In genomic region chr14:55617822-55618221, GRCm38 (mm10) we compare ENCODE assay signal across 9 mouse cellular contexts. TPM values are rescaled to one million over a fixed set of nuclear protein-coding genes. Genes with fewer than 3 reads are reported as not detected.
DNase-seq lines count a peak whose midpoint lies in the region; ATAC-seq lines count a peak whose summit lies in the region.
"Had no signal": no experiment of that assay in that cellular context is flagged by ENCODE, and none has a peak within 500 bp of the region (broad histone marks: within the 10 kb centered on the region; RNA-seq: fewer than 3 reads in every experiment).

Gene Rec8 (plus strand): TSS chr14:55618037.

- no peaks in the 10 kb centered on the region for H3K27me3 ChIP-seq in heart, embryonic 14.5 days (ENCODE audit: control insufficient read depth, insufficient read depth, low read length)
- no peaks in the 10 kb centered on the region for H3K27me3 ChIP-seq in stomach, embryonic 16.5 days (ENCODE audit: control insufficient read depth, insufficient read depth, low read length)

- H3K4me2 ChIP-seq in heart, embryonic 14.5 days (ENCODE audit: low read length) = peak within 1 kb of the TSS; percentile 58
- peak within 1 kb of the TSS; percentile 51 for H3K4me2 ChIP-seq in stomach, embryonic 16.5 days (ENCODE audit: low read depth, low read length)

- H3K4me3 ChIP-seq in heart, embryonic 14.5 days (ENCODE audit: control insufficient read depth in 1 of 2, insufficient read depth in 1 of 2, low read depth in 1 of 2, low read length in 2 of 2) = peak within 1 kb of the TSS; percentile 33 to 34
- H3K4me3 ChIP-seq in stomach, embryonic 16.5 days (replicated peaks; ENCODE audit: low read length) = peak within 1 kb of the TSS; percentile 32

- H3K9ac ChIP-seq in heart, embryonic 14.5 days (ENCODE audit: low read length) = peak within 1 kb of the TSS; percentile 59
- H3K9ac ChIP-seq in stomach, embryonic 16.5 days (ENCODE audit: low read length) = peak within 1 kb of the TSS; percentile 46

- WGBS in heart, embryonic 14.5 days = 8% methylated on average over 21 of the region's 21 CpGs
- WGBS in stomach, embryonic 16.5 days = 17% methylated on average over 21 of the region's 21 CpGs

- H3K4me1 ChIP-seq in heart, embryonic 14.5 days (ENCODE audit: control insufficient read depth in 2 of 2, insufficient read depth in 2 of 2, low read length in 2 of 2) = peaks cover 5 to 18% of the 10 kb centered on the region in 2 experiments; a peak in 3 of 4 replicates
- H3K4me1 ChIP-seq in stomach, embryonic 16.5 days (ENCODE audit: control insufficient read depth, insufficient read depth, low read length) = peaks cover 8% of the 10 kb centered on the region

- H3K36me3 ChIP-seq in heart, embryonic 14.5 days (ENCODE audit: control insufficient read depth, insufficient read depth, low read length) = 0 out of 2 replicates have a peak, but pooled peaks cover 3% of the 10 kb centered on the region
- no peaks in the 10 kb centered on the region for H3K36me3 ChIP-seq in stomach, embryonic 16.5 days (ENCODE audit: control insufficient read depth, insufficient read depth, low read length)

- peak; percentile 91 for DNase-seq in heart, adult 11 months
- no peak for DNase-seq in heart, postnatal 25 days (ENCODE audit: low spot score)
- peak; percentile 71 to 73 for DNase-seq in cerebellum, postnatal 10 days
- peak; percentile 42 for DNase-seq in kidney, postnatal 10 days
- DNase-seq in lung, postnatal 36 days = peak; percentile 57
- DNase-seq in gastrocnemius, adult 18-20 months (ENCODE audit: low spot score) = no peak

- peak within 1 kb of the TSS; percentile 24 to 39; a peak in 2 of 4 replicates for H3K27ac ChIP-seq in heart, embryonic 14.5 days (replicated peaks in 1 of 2; ENCODE audit: control insufficient read depth in 1 of 2, insufficient read depth in 1 of 2, low read depth in 2 of 2, low read length in 2 of 2)
- no peak within 1 kb of the TSS for H3K27ac ChIP-seq in stomach, embryonic 16.5 days (ENCODE audit: low read length)

- intact Hi-C loops in heart, postnatal 25 days (cut with DNase I) = no loop called here

- no peaks in the 10 kb centered on the region for H3K9me3 ChIP-seq in heart, embryonic 14.5 days (ENCODE audit: control insufficient read depth, low read length)
- no peaks in the 10 kb centered on the region for H3K9me3 ChIP-seq in stomach, embryonic 16.5 days (replicated peaks; ENCODE audit: control insufficient read depth, low read length)

- peak; percentile 70 for ATAC-seq in heart, embryonic 14.5 days (ENCODE audit: insufficient number of reproducible peaks, insufficient read depth, low FRiP score, low read depth)
- ATAC-seq in stomach, embryonic 16.5 days (ENCODE audit: insufficient read depth, low FRiP score) = peak; percentile 88

RNA-seq across cellular contexts. Expression of gene Rec8, which starts in this region (rescaled TPM):
- under 1 TPM; 0.23 to 0.36 TPM for total RNA-seq in heart, postnatal 25 days (2021)
- polyA plus RNA-seq in heart, embryonic 14.5 days (2014; fragmentation: Nextera tagmentation; extraction: Ambion mirVana) = 7.1 and 10.2 TPM in 2 replicates
- polyA plus RNA-seq in stomach, embryonic 16.5 days (2015; fragmentation: Nextera tagmentation; extraction: Ambion mirVana) = 10.9 and 13.8 TPM in 2 replicates
- total RNA-seq in gastrocnemius, adult 18-20 months (2021) = not detected
- polyA plus RNA-seq: C2C12 had no signal

Comparison
In these comparisons a context has a peak if more than half of its experiments do, and no peak if none do; other contexts are left out.
1. DNase-seq: peak in heart, adult 11 months (single experiment), cerebellum, postnatal 10 days (2 of 2), kidney, postnatal 10 days (single experiment) and lung, postnatal 36 days (single experiment); none in heart, postnatal 25 days (single experiment) and gastrocnemius, adult 18-20 months (single experiment).